Mouse (Mus musculus) B cell, adult 67 days (primary cell): Measurements from ENCODE around the gene Ehmt2. TPM values are rescaled to one million over a fixed set of nuclear protein-coding genes. Genes with fewer than 3 reads are reported as not detected.

ENCODE experiments used
- total RNA-seq, 2 experiments: library from RNA; stranded (reverse); gene quantifications; 4 replicates each; pipeline ENCODE4 v1.2.4; 2023

The Ehmt2 gene
- 100 to 1,000 TPM; 169 to 178 TPM for total RNA-seq

GRCm38 (mm10) chr17:34898160-34898586, at the start of gene Ehmt2, which contains the start of gene C2:
TSS of gene Ehmt2 (plus strand) at chr17:34898469.
TSS of gene C2 (minus strand) at chr17:34898265.

GRCm38 (mm10) chr17:34849722-34850516, 48.4 kb upstream of the Ehmt2 start, which contains the start of the genes Skiv2l and Nelfe:
TSS of gene Skiv2l (minus strand) at chr17:34850210.
TSS of gene Nelfe (plus strand) at chr17:34850391.

GRCm38 (mm10) chr17:34862416-34863081, 35.7 kb upstream of the Ehmt2 start, which contains the start of gene Cfb:
TSS of gene Cfb (minus strand) at chr17:34862518.

GRCm38 (mm10) chr17:34879336-34879879, 18.9 kb upstream of the Ehmt2 start, which contains the start of gene Zbtb12:
TSS of gene Zbtb12 (plus strand) at chr17:34879483.

DNA sequence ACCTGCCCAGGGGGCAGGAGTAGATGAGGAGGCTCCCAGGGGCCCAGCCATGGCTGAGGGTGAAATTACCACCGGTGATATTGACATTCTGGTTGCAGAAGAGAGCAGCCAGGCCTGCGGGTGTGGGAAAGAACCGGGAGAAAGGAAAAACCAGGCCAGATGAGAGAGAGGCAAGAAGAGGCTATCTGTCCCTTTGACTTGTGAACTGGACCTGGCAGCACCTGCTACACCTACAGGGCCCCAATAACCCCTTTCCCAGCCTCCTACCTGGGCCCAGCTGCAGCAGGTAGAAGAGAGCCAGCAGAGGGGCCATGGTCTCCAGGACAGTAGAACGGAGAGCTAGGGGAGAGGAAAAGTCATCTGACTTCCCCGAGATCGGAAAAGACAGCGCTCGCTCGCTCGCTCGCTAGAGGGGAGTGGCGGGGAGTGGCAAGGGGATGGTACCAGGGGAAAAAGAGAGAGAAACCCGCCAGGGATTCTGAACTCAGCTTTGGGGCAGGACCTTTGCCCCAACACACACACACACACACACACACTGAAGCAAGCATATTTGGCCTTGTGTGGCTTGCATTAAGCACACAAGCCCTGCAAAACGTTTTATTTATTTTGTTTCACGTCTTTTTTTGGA, 16.5 kb upstream of the Ehmt2 start, which contains the start of gene Gm20547:
Gene Gm20547 (minus strand): TSS at position 360 of the 628 bp plus-strand sequence.

GRCm38 (mm10) chr17:34913930-34914665, 15.8 kb downstream of the Ehmt2 start, which contains the start of gene Slc44a4:
TSS of gene Slc44a4 (plus strand) at chr17:34914466.

GRCm38 (mm10) chr17:34931061-34931734, 32.9 kb downstream of the Ehmt2 start, which contains the start of gene Neu1:
TSS of gene Neu1 (plus strand) at chr17:34931253.

DNA sequence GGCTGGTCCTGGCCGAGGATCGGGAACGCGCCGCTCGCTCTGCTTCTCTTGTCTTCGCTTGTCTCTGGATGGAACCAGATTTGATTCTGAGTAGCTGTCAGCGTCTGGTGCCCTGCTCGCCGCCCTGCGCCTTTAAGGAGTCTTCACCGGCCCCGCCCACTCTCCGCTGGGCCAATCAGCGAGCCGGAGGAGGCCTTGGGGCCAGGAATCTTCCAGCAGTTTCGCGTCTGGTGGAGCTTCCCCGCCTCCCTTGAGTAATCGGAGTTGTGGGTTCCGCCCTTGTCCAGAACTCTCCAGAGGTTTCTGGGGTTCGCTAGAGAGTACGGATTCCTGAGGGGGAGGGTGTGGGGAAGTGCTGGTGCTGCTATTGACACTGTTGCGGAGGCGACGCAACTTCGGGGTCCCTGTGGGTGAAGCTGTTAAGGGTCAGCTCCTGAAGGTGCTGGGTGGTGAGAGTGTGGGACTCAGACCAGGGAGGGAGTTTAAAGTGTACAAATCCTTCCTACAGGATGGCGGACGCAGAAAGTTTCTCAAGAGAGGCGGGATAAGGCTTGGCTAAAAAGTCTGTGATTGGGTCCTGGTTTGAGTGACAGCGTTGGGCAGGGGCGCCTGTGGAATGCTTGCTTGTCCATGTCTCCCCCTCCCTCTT, 61.0 kb downstream of the Ehmt2 start, which contains the start of gene Hspa1b:
Gene Hspa1b (minus strand): TSS at position 109 of the 649 bp plus-strand sequence.

Other genes starting within 250 kb of the Ehmt2 start
- gene Tnxb, start 227.9 kb upstream of the Ehmt2 start, total RNA-seq = not detected
- 1 to 10 TPM in 1 of 2 experiments, under 1 TPM in 1; 0.47 to 1.2 TPM for gene C4b, start 154.6 kb upstream of the Ehmt2 start, total RNA-seq
- gene Cyp21a1, start 93.9 kb upstream of the Ehmt2 start, total RNA-seq = not detected
- gene Stk19, start 61.5 kb upstream of the Ehmt2 start, total RNA-seq = 10 to 100 TPM; 57.8 to 67.8 TPM
- 10 to 100 TPM; 87.2 to 90.1 TPM for gene Dxo, start 61.5 kb upstream of the Ehmt2 start, total RNA-seq
- 100 to 1,000 TPM; 106 to 113 TPM for gene Skiv2l, start 48.3 kb upstream of the Ehmt2 start, total RNA-seq
- gene Nelfe, start 48.1 kb upstream of the Ehmt2 start, total RNA-seq = 10 to 100 TPM; 32.7 to 37.8 TPM
- gene Cfb, start 36.0 kb upstream of the Ehmt2 start, total RNA-seq = under 1 TPM in 1 of 2 experiments, not detected in 1; 0.41 TPM
- 10 to 100 TPM in 1 of 2 experiments, 1 to 10 TPM in 1; 9.4 to 13.1 TPM for gene Zbtb12, start 19.0 kb upstream of the Ehmt2 start, total RNA-seq
- gene Gm20547, start 16.4 kb upstream of the Ehmt2 start, total RNA-seq = not detected
- 1 to 10 TPM; 2.4 to 2.6 TPM for gene C2, start 204 bp upstream of the Ehmt2 start, total RNA-seq
- not detected for gene Slc44a4, start 16.0 kb downstream of the Ehmt2 start, total RNA-seq
- 10 to 100 TPM; 64.3 to 86.9 TPM for gene Neu1, start 32.8 kb downstream of the Ehmt2 start, total RNA-seq
- gene Hspa1b, start 60.8 kb downstream of the Ehmt2 start, total RNA-seq = 100 to 1,000 TPM in 1 of 2 experiments, 1 to 10 TPM in 1; 9.1 to 108 TPM
- gene Gm20481, start 71.4 kb downstream of the Ehmt2 start, total RNA-seq = not detected
- gene Hspa1a, start 73.7 kb downstream of the Ehmt2 start, total RNA-seq = 10 to 100 TPM in 1 of 2 experiments, 1 to 10 TPM in 1; 3.8 to 37.9 TPM
- not detected for gene Hspa1l, start 74.2 kb downstream of the Ehmt2 start, total RNA-seq
- 10 to 100 TPM; 32.1 to 32.7 TPM for gene Lsm2, start 83.4 kb downstream of the Ehmt2 start, total RNA-seq
- gene Vars, start 102.5 kb downstream of the Ehmt2 start, total RNA-seq = 100 to 1,000 TPM; 290 to 310 TPM
- under 1 TPM; 0.50 to 0.75 TPM for gene Vwa7, start 118.1 kb downstream of the Ehmt2 start, total RNA-seq
- 1 to 10 TPM; 4.8 to 5.7 TPM for gene Sapcd1, start 129.5 kb downstream of the Ehmt2 start, total RNA-seq
- 10 to 100 TPM in 1 of 2 experiments, 1 to 10 TPM in 1; 9.7 to 13.8 TPM for gene Msh5, start 148.3 kb downstream of the Ehmt2 start, total RNA-seq
- gene Clic1, start 151.5 kb downstream of the Ehmt2 start, total RNA-seq = 100 to 1,000 TPM; 210 to 218 TPM
- gene Ddah2, start 160.6 kb downstream of the Ehmt2 start, total RNA-seq = 1 to 10 TPM; 3.4 to 5.2 TPM
- gene Ly6g6c, start 166.9 kb downstream of the Ehmt2 start, total RNA-seq = not detected
- gene Mpig6b, start 167.7 kb downstream of the Ehmt2 start, total RNA-seq = not detected
- not detected for gene Ly6g6e, start 178.4 kb downstream of the Ehmt2 start, total RNA-seq
- not detected for gene Ly6g6d, start 179.6 kb downstream of the Ehmt2 start, total RNA-seq
- not detected for gene Ly6g6f, start 187.1 kb downstream of the Ehmt2 start, total RNA-seq
- 10 to 100 TPM; 71.6 to 74.8 TPM for gene Abhd16a, start 190.8 kb downstream of the Ehmt2 start, total RNA-seq
- gene Ly6g5c, start 209.8 kb downstream of the Ehmt2 start, total RNA-seq = not detected
- gene Ly6g5b, start 217.0 kb downstream of the Ehmt2 start, total RNA-seq = 1 to 10 TPM; 1.5 to 1.7 TPM
- gene Gpank1, start 223.0 kb downstream of the Ehmt2 start, total RNA-seq = 10 to 100 TPM; 31.1 to 34.0 TPM
- gene Csnk2b, start 223.6 kb downstream of the Ehmt2 start, total RNA-seq = 100 to 1,000 TPM; 126 to 147 TPM
- gene D17H6S53E, start 227.9 kb downstream of the Ehmt2 start, total RNA-seq = 10 to 100 TPM; 16.6 to 25.1 TPM
- gene Apom, start 233.6 kb downstream of the Ehmt2 start, total RNA-seq = under 1 TPM; 0.56 to 0.93 TPM
- 100 to 1,000 TPM; 412 to 463 TPM for gene Bag6, start 236.7 kb downstream of the Ehmt2 start, total RNA-seq